Mouse (Mus musculus) hindbrain, embryonic 15.5 days (tissue): ENCODE measurements around the gene Glis3. TPM values are rescaled to one million over a fixed set of nuclear protein-coding genes. Genes with fewer than 3 reads are reported as not detected.

ENCODE experiments used
- ATAC-seq: fragments of 200-750 bp; cut with Nextera tagmentation; 2 replicates; pipeline ENCODE4 v1.8.0; 2017; ENCODE audit warnings: low read depth, moderate number of reproducible peaks, moderate TSS enrichment; ENCODE audit not compliant: low FRiP score
- H3K27ac ChIP-seq: fragments of 300-500 bp; sonication (generic); replicated peaks from 2 replicates; pipeline ENCODE4 v1.5.1; 2015; ENCODE audit warnings: mild to moderate bottlenecking, inconsistent platforms
- H3K27me3 ChIP-seq: fragments of 300-500 bp; sonication (generic); 2 replicates; pipeline ENCODE4 v1.6.1; 2015; ENCODE audit warnings: control low read depth, inconsistent platforms
- H3K36me3 ChIP-seq: fragments of 300-500 bp; sonication (generic); 2 replicates; pipeline ENCODE4 v1.6.1; 2015; ENCODE audit warnings: control low read depth, inconsistent platforms
- H3K4me1 ChIP-seq: fragments of 300-500 bp; sonication (generic); replicated peaks from 2 replicates; pipeline ENCODE4 v1.6.1; 2015; ENCODE audit warnings: control low read depth, inconsistent platforms
- H3K4me2 ChIP-seq: fragments of 300-500 bp; sonication (generic); 2 replicates; pipeline ENCODE4 v1.6.1; 2015; ENCODE audit warnings: moderate library complexity, mild to moderate bottlenecking, inconsistent platforms
- H3K4me3 ChIP-seq: fragments of 300-500 bp; sonication (generic); 2 replicates; pipeline ENCODE4 v1.5.1; 2015; ENCODE audit warnings: mild to moderate bottlenecking, inconsistent platforms
- H3K9ac ChIP-seq: fragments of 300-500 bp; sonication (generic); 2 replicates; pipeline ENCODE4 v1.6.1; 2015; ENCODE audit warnings: inconsistent platforms
- H3K9me3 ChIP-seq: fragments of 300-500 bp; sonication (generic); 2 replicates; pipeline ENCODE4 v1.6.1; 2016; ENCODE audit warnings: control low read depth, inconsistent platforms
- WGBS: fragments of 180-500 bp; shearing (Covaris S2); methylation state at CpG from one replicate; pipeline ENCODE4 v1.1.7; 2015; 5-methylcytosine and 5-hydroxymethylcytosine counted together
- polyA plus RNA-seq: library from polyadenylated mRNA; unstranded; fragments of >200 nt; fragmentation: Nextera tagmentation; extraction: Ambion mirVana; gene quantifications from 2 replicates; pipeline ENCODE4 v1.2.1, GENCODE M21; 2015

The Glis3 gene
- polyA plus RNA-seq, 1 experiment from 2014 or later: 3.6 TPM

DNA sequence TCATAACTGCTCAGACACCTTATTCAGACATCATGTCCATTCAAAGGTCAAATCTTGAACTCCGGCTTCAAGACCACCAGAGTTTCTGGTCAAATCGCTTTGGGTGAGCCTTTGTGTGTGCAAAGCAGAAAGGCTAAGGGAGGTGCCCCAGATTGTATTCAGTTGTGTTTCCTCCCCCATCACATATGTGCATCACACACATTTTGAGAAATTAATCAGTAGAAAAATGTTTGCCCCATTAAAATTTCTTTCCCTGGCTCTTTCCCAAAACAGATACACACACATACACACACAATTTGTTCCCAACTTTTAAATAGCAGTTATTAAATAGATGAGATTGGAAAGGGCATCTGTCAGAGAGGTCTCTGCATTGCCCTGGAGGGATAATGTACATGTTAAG lies 442.3 kb downstream of the Glis3 start:
- no peak for ATAC-seq
- Histone ChIP-seq H3K9me3 (no peaks in the 10 kb centered on the region), H3K4me1 (no peaks in the 10 kb centered on the region), H3K4me3 (no peak overlapping the region), H3K27me3 (no peaks in the 10 kb centered on the region), H3K36me3 (no peaks in the 10 kb centered on the region), H3K27ac (no peak overlapping the region), H3K9ac (no peak overlapping the region), H3K4me2 (no peak overlapping the region)
- WGBS: 96% methylated on average over 2 of the region's 2 CpGs

DNA sequence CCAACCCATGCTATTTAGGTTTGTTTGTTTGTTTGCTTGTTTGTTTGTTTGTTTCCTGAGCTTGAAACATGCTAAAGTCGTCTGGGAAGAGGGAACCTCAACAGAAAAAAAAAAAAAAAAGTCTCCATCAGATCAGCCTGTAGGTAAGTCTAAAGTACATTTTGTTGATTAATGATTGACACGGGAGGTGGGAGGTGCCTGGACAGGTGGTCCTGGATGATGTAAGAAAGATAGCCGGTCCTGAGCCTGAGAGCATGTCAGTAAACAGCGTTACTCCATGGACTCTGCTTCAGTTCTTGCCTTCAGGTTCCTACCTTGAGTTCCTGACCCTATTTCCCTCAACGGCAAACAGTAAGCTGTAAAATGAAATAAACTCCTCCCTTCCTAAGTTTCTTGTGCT lies 444.3 kb downstream of the Glis3 start:
- no peak for ATAC-seq
- H3K27ac ChIP-seq: no peak overlapping the region
- no peaks in the 10 kb centered on the region for H3K4me1 ChIP-seq
- H3K36me3 ChIP-seq: no peaks in the 10 kb centered on the region
- H3K9me3 ChIP-seq: no peaks in the 10 kb centered on the region
- H3K4me3 ChIP-seq: no peak overlapping the region
- no peak overlapping the region for H3K4me2 ChIP-seq
- no peak overlapping the region for H3K9ac ChIP-seq
- 88% methylated on average over 5 of the region's 5 CpGs for WGBS
- H3K27me3 ChIP-seq: no peaks in the 10 kb centered on the region

GRCm38 (mm10) chr19:28235096-28235495 lies 444.8 kb downstream of the Glis3 start:
- no peak overlapping the region for H3K4me3 ChIP-seq
- 86% methylated on average over 9 of the region's 9 CpGs for WGBS
- no peak overlapping the region for H3K4me2 ChIP-seq
- no peak overlapping the region for H3K9ac ChIP-seq
- H3K27me3 ChIP-seq: no peaks in the 10 kb centered on the region
- H3K27ac ChIP-seq: no peak overlapping the region
- no peak for ATAC-seq
- no peaks in the 10 kb centered on the region for H3K36me3 ChIP-seq
- no peaks in the 10 kb centered on the region for H3K4me1 ChIP-seq
- no peaks in the 10 kb centered on the region for H3K9me3 ChIP-seq

- no peak for ATAC-seq
- Histone ChIP-seq H3K9ac (no peak overlapping the region), H3K36me3 (no peaks in the 10 kb centered on the region), H3K27me3 (no peaks in the 10 kb centered on the region), H3K4me2 (no peak overlapping the region), H3K4me1 (no peaks in the 10 kb centered on the region), H3K27ac (no peak overlapping the region), H3K9me3 (no peaks in the 10 kb centered on the region), H3K4me3 (no peak overlapping the region)
- 92% methylated on average over 2 of the region's 2 CpGs for WGBS
These were observed 445.2 kb downstream of the Glis3 start for GRCm38 (mm10) chr19:28234676-28235075.

- no peaks in the 10 kb centered on the region for H3K4me1 ChIP-seq
- no peaks in the 10 kb centered on the region for H3K9me3 ChIP-seq
- 80% methylated on average over 3 of the region's 3 CpGs for WGBS
- H3K4me2 ChIP-seq: no peak overlapping the region
- H3K27ac ChIP-seq: no peak overlapping the region
- ATAC-seq: no peak
- no peaks in the 10 kb centered on the region for H3K36me3 ChIP-seq
- no peak overlapping the region for H3K9ac ChIP-seq
- no peak overlapping the region for H3K4me3 ChIP-seq
- H3K27me3 ChIP-seq: no peaks in the 10 kb centered on the region
These were observed 448.4 kb downstream of the Glis3 start for GRCm38 (mm10) chr19:28231511-28231910.

DNA sequence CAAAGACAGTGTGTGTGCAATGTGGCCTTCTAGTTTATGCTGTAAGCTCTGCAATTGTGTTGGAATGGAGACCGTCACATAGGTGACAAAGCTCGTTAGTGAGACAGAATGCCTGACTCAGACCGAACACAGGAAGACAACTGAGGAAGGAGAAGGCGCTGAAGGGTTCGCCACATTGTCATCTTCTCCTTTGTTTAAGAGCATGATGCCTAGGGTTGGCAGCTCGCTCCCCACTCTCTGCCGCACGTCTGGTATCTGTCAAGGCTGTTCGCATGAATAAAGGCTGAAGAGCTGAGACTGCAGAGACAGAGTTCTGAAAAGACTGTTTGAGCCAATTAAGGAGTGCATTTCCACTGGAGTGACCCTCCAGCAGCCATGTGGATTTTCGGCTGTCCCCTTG lies 452.4 kb downstream of the Glis3 start:
- Histone ChIP-seq H3K4me2 (no peak overlapping the region), H3K9me3 (no peaks in the 10 kb centered on the region), H3K4me1 (no peaks in the 10 kb centered on the region), H3K4me3 (no peak overlapping the region), H3K27ac (no peak overlapping the region), H3K9ac (no peak overlapping the region), H3K27me3 (no peaks in the 10 kb centered on the region), H3K36me3 (no peaks in the 10 kb centered on the region)
- ATAC-seq: no peak
- WGBS: 64% methylated on average over 10 of the region's 10 CpGs

DNA sequence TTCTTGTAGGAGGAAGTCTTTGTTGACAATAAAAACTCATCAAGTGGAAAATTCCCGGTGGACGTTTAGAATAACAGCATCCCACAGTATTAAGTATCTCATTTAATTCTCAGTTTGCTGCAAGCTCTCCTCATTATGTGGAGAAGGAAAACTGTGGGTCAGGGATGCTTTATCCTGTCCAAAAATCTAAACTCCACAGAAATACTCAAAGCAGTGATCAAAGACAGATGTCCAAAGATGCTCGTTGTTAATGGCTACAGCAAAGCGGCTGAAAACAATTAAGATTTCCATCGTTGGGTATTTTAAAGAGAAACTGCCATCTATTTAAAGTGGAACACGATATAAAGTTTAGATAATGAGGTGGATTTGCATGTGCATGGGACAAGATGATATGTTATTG lies 454.2 kb downstream of the Glis3 start:
- H3K4me2 ChIP-seq: no peak overlapping the region
- no peaks in the 10 kb centered on the region for H3K9me3 ChIP-seq
- no peak overlapping the region for H3K4me3 ChIP-seq
- H3K9ac ChIP-seq: no peak overlapping the region
- no peak overlapping the region for H3K27ac ChIP-seq
- no peak for ATAC-seq
- no peaks in the 10 kb centered on the region for H3K4me1 ChIP-seq
- H3K27me3 ChIP-seq: no peaks in the 10 kb centered on the region
- no peaks in the 10 kb centered on the region for H3K36me3 ChIP-seq
- 84% methylated on average over 6 of the region's 6 CpGs for WGBS

- H3K4me2 ChIP-seq: no peak overlapping the region
- no peak overlapping the region for H3K27ac ChIP-seq
- H3K4me1 ChIP-seq: no peaks in the 10 kb centered on the region
- 97% methylated on average over 4 of the region's 4 CpGs for WGBS
- H3K9me3 ChIP-seq: no peaks in the 10 kb centered on the region
- H3K36me3 ChIP-seq: no peaks in the 10 kb centered on the region
- no peak overlapping the region for H3K4me3 ChIP-seq
- no peaks in the 10 kb centered on the region for H3K27me3 ChIP-seq
- H3K9ac ChIP-seq: no peak overlapping the region
- no peak for ATAC-seq
These were observed 468.2 kb downstream of the Glis3 start for GRCm38 (mm10) chr19:28211630-28212029.

Other genes starting within 250 kb of the Glis3 start
- gene Slc1a1, start 155.0 kb upstream of the Glis3 start, polyA plus RNA-seq: 37.8 and 44.5 TPM in 2 replicates